Mouse (Mus musculus) lung, adult 18-20 months (tissue): Measurements from ENCODE around the gene Pik3r4.
"Not testable (repeated sequence)": the region's sequence is repeated elsewhere in the genome, so short reads cannot be mapped to it uniquely, and the experiment has no call there.

ENCODE experiments used
- DNase-seq, 2 experiments: peaks; one replicate each; pipeline ENCODE4 v3.0.0; 2022; ENCODE audit warnings: mixed read lengths in 2 of 2

The Pik3r4 gene

DNA sequence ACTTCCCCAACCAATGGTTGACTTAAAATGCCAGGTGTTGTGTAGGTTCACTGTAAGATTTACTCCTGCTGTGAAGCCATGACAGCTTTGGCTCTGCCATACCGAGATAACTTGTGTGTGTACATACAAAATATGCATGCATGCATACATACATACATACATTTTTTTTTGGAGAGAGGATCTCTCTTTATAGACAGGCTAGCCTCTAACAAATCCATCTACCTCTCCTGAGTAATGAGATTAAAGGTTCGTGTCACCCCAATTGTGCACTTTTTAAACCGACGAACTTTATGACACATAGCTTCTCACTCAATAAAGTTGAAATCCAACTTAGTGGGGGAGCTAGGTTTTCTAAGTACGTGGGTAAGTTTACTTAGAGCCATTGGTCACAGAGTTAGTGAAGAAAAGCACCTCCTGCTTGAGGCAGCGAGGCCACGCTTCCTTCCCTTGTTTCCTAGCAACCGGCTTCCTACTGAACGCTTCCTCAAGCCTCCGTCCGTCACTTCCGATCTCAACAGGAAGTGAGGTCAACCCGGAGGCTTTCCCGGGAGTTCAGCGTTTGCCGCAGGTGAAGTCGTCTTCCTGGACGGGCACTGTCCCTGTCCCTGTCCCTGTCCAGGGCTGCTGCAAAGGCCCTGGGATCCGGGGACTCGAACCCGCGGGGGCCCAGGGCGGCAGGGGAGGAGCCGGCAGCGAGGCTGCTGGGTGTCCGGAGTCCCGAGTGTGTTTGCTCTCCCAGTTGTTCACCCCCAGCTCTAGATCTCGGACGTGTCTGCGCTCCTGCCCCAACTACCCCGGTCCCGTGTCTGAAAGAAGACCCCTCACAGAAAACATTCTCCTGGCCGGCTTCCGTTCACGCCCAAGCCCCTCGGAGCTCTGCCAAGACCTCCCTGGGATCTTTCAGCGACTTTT lies at the start of gene Pik3r4:
Gene Pik3r4, plus strand, starts transcription at position 519 of the 912 bp plus-strand sequence.
- DNase-seq, result peak; percentile 89 to 92

DNA sequence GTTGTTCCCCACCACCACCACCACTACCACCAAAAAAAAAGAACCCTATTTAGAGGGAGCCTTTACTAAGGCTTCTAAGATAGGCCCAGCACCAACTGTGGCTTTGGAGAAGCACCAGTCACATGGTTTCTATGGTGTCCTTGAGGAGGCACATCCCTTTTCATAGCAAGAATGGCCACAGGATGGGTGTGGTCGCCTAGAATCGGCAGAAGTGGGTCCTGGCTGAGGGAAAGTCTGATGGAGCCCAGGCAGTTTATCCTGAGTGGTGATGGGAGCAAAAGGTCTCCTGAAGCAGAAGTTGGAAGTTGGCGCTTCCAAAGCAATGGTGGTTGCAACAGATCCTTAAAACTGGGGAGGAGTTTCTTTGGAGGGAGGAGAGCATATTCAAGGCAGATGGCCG lies 43.9 kb upstream of the Pik3r4 start:
- no peak for DNase-seq

DNA sequence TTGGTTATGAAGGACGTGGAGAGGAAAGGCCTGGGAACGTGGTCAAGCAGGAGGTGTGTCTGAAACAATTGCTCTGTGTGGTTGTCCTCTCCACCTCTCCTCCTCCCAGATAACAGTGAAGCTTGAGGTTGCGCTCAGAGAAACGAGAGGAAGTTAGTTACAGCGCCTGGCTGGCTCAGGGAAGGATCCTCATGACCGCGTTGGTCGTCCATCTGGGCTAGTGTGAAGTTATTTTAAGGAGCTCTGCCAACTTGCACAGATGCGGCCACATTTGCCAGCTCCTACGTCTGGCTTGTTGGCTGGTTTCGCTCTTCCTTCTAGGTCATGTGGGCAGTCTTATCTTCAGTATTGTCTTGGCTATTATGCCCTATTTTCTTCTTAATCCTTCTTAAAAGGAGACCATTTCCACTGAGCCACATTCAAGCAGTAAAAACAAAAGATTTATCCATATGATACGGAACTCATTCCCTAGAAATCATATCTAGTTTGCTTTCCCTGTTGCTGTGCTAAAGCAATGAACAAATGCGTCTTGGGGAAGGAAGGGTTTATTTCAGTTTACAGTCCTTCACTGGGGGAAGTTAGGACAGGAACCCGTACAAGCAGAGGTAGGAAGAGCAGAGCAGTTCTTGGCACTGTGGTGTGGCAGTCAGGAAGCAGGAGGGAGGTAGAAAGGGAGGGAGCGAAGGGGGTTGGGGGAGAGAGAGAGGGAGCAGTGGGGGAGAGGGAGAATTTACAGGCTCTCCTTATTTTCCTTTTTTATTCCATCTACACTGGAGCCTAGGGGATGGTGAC lies 30.6 kb upstream of the Pik3r4 start:
- DNase-seq, result no peak

DNA sequence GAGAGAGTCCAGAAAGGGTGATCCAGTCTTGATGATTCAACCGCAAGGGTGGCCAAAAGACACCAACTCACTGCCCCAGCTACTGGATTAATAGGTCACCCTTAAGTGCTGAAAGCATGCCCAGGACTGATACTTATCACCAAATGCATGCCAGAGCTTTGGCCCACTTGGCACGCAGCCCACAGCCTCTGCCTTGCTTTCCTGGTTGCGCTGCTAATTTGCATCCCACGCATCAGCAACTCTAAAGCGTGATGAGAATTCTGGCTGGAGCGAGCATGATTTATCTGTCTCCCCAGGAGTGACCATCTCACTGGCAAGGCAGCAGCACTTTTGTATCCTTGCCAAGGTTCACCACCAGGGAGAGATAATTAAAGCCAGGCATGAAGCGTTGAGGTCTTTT lies 29.9 kb upstream of the Pik3r4 start:
- no peak for DNase-seq

DNA sequence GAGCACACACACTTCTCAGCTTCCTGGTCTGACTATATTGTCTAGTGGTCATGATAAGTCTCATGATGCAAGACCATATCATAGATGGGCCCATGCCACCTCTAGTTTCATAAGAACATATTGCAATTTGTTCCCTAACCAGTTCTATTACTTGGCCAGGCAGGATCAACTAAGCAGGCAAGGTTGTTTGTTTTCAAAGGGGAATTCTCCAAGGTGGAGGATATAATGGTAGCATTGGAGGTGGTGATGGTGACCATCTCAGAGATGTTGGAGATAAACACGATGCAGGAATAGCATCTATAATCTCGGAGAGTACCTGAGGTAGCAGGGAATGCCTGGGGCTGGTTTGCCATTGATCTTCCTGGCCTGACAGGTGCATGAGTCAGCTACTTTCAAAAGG lies 26.8 kb upstream of the Pik3r4 start:
- DNase-seq, result no peak

DNA sequence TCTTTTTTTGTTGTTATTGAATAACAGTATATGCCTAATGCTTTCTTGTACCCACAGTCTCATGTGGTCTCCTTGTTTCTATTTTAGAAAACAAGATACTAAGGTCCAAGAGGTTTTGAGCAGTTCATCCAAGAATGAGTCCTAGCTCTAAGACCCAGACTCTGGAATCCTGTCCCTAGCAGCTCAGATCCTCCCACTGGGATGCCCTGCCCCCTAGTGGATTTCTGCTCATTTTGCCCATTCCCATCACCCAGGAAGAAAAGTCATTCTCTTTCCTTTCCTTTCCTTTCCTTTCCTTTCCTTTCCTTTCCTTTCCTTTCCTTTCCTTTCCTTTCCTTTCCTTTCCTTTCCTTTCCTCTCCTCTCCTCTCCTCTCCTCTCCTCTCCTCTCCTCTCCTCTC lies 25.5 kb upstream of the Pik3r4 start:
- peak; percentile 6 to 29 for DNase-seq

DNA sequence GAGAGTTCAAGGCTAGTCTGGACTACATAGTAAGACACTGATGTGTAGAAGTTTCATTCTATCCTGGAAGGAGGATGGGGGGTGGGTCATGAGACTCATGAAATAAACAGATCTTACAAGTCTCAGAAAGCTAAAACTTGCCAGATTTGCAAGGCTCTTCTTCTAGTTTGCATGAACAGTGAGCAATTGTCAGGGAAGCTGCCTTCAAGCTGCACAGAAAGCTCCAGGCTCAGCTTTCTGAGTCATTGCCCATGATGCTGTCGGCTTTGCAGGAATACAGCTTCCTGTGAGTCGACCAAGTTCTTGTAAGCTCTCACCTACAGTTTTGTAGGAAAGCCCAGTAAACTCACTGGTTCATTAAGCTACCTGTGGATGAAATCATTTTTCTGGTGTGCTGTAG lies 8.8 kb upstream of the Pik3r4 start:
- no peak for DNase-seq

DNA sequence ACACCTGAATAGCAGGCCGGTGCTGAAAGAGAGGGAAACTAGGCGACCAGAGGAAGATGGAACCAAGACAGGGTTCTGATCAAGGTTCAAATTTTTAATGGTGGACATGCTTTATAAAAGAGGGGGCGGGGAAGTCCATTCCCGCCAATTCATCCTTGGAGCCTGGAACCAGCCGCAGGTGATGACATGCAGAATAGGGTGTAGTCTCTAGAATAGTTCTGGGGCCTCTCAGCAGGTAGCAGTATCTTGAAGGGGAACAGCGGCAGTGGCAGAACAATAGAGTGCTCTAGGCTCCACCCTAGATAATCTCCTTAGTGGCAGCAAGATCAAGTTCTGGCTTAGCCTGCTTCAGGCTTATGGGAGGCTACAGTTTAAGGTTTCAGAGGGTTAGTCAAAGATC lies 1.4 kb upstream of the Pik3r4 start:
- not testable (repeated sequence) for DNase-seq

DNA sequence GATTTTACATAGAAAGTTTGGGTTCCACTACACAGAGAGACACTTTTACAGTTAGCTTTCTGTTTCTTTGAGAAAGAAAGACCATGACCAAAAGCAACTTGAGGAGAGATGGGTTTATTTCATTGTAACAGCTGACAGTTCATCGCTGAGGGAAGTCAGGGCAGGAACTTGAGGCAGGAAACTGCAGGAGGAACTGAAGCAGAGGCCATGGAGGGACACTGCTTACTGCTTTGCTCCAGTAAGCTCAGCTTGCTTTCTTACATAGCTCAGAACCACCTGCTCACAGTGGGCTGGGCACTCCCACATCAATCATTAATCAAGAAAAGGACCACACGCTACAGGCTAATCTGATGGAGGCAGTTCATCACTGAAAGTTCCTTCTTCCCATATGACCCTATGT lies 13.4 kb downstream of the Pik3r4 start:
- DNase-seq, result no peak

DNA sequence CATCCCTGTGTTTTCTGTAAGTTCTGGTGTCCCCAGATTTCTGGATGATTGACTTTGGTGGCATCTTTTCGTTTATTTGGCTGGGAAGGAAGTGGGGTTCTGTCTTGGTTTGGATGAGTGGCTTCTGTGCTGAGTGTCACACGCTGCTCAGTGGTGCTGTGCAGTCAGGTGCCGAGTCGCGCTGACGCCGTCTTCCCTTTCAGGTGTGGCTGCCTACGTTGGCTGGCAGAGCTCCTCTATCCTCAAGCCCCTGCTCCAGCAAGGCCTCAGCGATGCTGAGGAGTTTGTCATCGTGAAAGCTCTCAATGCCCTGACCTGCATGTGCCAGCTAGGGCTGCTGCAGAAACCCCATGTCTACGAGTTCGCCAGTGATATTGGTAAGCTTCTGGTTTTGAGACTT lies 15.4 kb downstream of the Pik3r4 start:
- no peak for DNase-seq

DNA sequence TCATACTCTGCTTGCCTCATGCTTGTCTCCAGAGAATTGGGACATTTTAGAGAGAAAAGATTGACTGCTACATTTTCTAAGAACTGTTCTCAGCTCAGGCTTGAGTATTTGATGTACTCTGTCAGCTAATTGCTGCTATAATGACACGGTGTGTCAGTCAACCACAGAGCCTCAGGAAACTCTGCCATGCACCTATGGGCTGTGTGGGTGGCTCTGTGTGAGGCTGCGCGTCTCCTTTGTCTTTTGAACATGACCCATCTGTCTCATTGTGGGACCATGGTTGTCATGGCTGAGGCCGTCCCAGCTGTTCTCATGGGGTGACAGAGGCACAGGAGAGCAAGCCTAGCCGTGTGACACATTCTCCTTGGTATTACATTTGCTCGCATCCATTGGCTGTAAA lies 17.1 kb downstream of the Pik3r4 start:
- DNase-seq, result no peak

DNA sequence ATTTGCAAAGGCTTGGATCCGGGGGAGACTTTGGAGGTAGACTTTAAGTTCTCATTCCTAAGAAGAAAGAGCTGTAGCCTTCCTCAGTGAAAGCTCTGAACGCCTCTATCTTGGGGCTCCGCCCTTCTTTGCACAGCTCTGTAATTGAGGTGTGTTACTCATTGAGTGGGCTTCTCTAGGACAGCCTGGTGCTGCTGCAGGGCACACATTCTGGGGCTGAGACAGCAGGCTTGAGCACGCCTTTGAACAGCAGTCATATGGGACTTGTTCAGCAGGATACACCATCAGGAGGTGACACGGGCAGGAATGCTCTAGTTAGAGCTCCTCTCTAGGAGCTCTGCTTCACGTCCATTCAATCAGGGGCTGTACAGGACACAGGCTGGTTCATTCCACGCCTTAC lies 22.5 kb downstream of the Pik3r4 start:
- no peak for DNase-seq

DNA sequence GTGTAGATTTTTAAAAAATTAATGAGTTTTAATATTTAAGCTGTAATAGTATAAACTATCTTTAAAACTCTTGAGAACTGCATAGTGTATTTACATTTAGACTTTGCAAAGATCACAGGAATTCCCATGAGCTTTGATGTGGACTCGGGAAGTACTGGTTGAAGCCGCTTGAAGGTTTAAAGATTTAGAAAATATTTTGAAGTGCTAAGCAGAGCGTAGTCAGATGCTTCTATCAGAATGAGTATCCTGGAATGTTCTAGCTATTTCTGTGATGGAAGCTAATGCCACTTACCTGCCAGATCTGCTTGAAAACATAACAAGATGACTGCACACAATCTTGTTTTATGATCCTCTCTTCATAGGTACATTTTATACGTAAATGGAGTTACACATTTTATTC lies 28.1 kb downstream of the Pik3r4 start:
- DNase-seq, result no peak

DNA sequence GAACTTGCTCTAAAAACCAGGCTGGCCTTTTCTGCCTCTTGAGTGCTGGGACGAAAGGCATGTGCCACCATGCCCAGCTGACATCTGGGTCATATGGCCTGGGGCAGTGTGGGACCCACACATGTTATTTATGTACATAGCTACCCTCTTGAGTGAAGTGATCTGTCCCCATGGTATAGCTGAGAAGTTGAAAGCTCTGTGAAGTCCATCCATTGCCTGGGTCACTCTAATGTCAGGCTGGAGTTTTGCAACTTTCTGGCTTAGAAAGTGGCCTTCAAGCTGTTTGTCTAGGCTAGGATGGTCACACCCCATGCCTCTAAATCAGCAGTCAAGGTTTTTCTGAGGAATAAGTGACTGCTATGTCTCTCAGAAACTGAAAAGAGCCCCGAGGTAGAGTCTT lies 29.3 kb downstream of the Pik3r4 start:
- DNase-seq, result no peak

DNA sequence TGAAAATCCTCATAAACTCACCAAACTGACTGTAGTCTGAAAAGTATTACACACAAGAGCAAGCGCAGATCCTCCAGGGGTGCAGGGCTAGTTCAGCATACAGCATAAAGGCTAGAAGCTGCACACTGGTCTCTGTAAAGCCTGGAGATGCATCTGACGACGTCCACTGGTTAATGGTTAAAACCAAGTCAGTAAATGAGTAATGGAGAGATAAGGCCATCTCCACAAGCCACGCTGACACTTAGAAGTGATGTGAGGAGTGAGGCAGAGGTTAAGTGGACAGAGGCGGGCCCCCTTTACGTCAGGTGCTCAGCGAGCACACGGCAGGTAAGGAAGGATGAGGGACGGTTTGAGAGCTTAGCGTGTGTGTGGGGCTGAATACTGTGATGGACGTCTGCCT lies 33.2 kb downstream of the Pik3r4 start:
- no peak for DNase-seq

DNA sequence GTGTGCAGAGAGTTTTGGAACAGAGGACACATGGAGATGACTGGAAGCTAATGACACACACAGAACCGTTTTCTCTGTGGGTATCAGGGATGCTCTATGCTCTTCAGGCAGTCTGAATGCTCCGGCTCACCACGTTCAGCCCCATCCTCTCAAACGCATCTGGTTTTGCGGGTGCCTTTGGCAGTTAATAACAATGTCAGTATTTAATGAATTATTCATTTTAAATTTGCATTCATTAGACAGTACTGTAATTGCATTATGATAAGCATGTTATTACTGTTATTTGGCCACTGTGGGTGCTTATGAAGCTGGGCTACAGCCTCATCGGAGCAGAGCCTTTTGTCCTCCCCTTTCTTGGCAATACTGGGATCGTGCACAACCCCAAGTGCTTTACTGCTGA lies 38.6 kb downstream of the Pik3r4 start:
- DNase-seq, result no peak

DNA sequence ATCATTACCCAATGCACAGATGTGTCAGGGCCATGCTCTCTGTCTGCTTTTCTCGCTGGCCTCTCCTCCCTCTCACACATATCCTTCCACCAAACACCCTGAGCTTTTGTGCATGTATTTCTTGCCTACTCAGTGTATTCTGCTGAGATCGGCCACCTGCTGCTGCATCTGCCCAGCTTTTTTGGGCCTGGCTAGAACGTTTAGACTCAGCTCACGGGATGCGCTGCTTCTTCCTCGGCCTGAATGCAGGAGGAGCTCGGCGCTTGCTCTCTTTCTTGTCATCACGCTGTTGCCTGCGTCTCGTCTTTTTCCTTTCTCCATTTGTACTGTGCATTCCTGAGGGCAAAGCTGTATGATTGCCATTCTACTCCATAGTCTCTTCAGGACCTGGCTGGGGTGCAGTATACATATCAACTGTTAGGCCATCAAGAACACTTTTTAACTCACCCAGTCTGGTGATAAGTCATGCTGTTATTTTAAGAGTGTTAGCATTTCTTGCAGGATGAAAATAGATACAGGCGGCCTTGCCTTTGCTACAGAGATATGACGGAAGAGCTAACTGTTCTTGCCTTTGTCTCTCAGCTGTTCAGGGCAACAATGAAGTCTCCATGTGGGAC lies 41.9 kb downstream of the Pik3r4 start:
- no peak for DNase-seq

DNA sequence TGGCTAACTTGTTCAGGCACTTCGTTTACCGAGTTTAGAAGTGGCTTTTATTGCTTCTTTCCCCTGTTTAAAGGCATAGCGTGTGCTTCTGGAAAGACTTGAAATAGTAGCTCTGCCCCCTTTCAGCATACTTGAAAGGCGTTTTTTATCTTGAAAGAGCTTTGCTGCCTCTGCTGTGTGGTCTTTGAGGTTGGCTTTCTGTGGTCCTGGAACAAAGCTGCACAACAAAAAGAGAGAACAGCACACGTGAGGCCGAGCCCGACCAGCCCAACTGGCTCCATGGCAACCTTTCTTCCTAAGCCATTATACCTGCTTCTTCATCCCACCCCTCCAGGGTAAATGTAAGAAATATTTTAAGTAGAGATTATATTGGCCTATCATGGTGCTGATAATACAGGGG lies 46.7 kb downstream of the Pik3r4 start:
- no peak for DNase-seq

DNA sequence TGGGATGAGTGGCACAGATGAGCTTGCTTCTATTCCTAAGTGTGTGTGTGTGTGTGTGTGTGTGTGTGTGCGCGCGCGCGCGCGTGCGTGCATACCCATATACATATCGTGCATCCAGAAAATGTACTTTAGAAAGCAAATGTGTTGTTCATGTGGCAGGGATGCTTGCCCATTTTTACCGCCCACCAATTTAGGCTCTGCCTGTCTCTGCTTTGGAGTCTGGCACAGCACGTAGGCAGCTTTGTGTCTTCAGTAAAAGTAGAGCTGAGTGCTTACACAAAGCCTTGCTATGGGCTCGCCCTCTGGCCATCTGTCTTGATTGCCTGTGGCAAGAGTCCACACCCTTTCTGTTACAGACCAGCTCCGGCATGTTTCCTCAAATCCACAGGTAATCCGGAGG lies 49.7 kb downstream of the Pik3r4 start:
- no peak for DNase-seq

DNA sequence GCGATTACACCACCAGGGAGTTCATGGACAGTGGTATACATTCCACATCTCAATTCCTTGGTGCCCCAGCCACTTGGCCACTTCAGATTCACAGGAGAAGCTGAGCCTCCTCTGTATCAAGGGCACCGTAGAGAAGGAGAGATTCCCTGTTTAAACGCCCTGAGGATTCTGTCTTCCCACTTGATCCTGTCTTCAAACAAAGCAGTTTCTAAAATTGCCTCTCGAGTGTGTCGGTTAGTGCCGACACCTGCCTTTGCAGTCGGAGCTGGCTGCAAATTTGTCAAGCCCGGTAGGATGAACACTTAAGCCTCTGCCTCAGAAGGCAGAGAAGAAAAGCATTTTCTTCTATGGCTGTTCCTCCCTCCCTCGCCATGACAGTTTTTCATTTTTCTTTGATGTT lies 50.3 kb downstream of the Pik3r4 start:
- no peak for DNase-seq

DNA sequence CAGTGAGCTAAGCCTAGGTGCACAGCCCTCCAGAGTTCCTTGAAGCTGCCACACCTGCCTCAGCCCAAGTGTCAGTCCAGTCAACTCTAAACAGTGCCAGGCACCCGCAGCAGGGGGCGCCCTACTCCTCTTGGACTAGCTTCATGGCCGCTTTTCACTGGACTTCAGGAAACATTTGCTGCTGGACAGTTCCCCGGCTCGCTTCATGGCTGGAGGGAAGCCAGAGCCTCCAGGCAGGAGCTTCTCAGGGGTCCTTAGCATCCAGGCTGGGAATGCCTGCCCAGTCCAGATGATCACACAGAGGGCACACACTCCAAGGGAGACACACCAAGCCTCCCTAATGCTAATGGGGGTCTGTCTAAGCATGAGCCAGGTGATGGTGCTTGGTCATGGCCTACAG lies 51.1 kb downstream of the Pik3r4 start:
- DNase-seq, result peak; percentile 72 to 80

DNA sequence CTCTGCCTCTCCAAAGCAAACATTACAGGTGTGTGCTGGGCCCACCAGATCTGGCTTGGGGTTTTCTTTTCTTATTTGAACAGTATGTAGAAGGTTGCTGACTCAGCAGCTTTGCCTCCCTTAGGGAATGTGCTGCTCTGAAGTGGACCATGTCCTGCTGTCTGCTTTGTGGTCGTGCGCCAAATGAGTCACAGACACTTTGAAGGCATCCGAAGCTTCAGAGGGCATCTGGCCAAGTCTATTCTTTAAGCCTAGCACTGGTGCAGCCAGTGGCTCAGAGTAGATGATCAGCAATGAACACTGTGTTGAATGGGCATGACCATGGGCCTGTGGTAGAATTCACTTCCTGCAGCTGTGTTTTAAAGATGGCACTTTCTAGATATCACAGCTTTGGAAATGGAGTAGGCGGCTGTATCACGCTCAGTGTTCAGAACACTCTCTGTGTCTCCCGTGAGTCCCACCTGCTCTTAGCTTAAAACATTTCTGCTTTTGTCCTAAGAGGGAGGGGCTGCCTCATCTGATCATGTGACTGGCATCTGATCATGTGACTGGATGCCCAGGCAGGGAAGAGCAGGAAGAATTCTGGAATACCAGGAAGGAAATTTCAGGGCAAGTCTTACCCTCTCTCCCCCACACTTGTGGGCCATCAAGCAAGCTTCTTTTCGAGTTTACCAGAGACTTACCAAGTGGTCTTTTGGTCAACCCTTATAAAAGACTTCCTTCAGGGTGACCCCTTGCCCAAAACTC lies 54.2 kb downstream of the Pik3r4 start:
- DNase-seq, result no peak
